Mouse (Mus musculus): ENCODE data around the gene Pik3ap1.
A peak's percentile ranks its signal among the peaks of the same experiment; 100 is the strongest.
"Not testable (repeated sequence)": the region's sequence is repeated elsewhere in the genome, so short reads cannot be mapped to it uniquely, and the experiment has no call there.

The Pik3ap1 gene

DNA sequence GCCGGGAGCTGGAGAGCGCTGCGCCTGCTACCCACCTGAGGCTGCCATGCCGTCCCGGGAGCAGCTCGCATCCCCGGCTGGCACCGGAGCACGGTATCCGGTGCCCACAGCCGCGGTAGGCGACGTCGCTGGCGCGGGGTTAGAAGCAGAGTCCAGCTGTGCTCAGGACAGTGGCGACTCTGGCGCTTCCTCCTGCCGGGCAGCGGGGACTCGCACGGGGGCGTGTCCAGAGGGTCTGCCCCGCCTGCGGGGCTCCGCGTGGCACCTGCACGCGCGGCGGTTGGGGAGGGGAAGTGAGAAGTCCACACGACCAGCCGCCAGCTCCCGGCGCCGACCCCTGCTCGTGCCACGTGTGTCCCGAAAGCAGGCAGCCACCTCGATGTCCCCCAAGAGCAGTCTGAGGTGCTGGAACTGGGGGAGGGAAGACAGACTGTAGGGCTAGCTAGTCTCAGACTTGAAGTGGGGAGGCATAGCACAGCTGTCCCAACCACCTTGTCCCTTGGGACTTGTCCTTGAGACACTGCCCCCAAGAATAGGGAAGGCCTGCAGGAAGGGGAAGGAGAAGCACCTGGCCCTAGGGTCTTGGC lies at the start of gene Pik3ap1:
TSS of gene Pik3ap1 (minus strand) at position 181 of the 587 bp plus-strand sequence.
- DNase-seq: peak in 1 of 2 experiments; percentile 18

DNA sequence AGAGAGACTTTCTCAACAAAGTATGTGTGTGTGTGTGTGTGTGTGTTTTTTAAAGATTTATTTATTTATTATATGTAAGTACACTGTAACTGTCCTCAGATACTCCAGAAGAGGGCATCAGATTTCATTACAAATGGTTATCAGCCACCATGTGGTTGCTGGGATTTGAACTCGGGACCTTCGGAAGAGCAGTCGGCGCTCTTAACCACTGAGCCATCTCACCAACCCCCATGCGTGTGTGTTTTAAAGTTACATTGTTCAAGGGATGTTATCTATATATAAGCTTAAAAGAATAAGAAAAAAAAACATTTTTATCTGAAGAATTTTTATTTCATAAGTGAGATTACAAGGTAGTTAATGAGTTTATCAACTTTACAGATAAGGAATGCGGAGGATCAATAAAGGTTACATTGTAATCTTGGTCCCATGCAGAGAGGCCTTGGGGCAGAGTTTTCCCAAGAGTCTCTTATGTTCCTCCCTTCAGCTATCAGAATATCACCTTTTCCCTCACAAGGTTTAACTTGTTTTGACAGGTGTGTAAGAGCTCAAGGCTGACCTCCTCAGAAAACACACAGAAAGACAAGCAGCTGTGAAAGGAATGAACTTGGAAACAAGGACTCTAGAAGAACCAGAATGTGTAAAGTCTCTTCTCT lies 46.7 kb upstream of the Pik3ap1 start:
- DNase-seq: not testable (repeated sequence)

DNA sequence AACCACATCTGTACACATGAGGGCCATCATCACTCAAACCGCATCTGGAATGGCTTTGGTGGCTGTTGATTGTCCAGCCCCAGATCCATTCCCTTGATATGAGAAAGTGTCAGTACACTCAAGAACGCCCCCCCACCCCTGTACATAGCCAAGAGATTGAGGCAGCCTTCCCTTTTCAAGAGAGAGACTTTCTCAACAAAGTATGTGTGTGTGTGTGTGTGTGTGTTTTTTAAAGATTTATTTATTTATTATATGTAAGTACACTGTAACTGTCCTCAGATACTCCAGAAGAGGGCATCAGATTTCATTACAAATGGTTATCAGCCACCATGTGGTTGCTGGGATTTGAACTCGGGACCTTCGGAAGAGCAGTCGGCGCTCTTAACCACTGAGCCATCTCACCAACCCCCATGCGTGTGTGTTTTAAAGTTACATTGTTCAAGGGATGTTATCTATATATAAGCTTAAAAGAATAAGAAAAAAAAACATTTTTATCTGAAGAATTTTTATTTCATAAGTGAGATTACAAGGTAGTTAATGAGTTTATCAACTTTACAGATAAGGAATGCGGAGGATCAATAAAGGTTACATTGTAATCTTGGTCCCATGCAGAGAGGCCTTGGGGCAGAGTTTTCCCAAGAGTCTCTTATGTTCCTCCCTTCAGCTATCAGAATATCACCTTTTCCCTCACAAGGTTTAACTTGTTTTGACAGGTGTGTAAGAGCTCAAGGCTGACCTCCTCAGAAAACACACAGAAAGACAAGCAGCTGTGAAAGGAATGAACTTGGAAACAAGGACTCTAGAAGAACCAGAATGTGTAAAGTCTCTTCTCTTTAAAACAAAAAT lies 41.2 kb upstream of the Pik3ap1 start:
- not testable (repeated sequence) for DNase-seq

DNA sequence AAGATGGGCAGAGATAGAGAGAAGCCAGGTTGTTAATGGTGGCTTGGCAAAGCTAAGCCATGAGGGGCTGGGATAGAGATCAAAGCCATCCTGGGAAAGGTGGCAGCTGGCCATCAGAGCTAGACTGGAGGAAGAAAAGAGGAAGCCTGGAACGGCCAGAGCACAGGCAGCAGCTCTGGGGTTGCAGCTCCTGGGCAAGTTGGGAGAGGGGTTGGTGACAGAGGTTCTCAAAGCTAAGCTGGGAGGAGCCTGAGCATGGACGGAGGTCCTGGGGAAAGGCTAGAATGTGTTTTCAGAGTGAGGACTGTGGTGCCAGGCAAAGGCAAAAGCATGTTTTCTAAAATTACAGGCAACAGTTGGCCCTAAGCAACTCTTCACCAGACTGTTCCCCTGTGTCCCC lies 36.4 kb upstream of the Pik3ap1 start:
- no peak for DNase-seq

DNA sequence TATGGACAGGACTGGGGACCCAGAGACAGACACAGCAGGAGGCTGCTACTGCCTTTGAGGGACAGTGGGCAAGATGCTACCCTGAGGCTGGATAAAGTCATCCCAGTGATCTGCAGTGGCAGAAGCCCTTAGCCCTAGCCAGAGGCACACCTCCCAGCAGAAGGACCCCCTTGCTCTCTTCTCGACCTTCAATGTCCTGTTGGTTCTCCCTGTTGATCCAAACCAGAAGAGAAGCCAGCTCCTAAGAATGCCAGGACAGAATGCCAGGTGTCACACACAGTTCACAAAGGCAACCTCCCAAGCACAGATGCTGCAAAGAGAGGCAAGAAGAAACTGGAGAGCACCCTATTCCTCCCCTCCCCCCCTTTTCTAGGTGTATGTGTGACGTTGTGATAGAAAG lies 33.9 kb upstream of the Pik3ap1 start:
- DNase-seq: no peak

DNA sequence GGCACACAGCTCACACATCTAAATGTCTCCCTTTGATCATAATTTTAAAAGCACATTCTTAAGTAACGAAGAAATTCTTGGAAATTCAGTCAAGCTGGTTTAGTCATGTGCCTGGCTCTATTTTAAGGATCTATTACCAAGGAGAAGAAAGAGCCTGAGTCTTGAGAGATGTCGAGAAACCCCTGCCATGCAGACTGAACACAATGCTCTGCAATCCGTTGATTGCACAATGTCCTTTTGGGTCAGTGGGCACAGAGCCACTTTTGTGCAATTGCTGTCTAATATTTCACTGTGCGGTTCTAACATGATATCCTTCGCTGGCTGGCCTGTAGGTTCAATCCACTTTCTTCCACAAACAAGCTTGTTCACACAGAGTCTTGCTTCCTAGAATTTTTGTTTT lies 33.1 kb upstream of the Pik3ap1 start:
- DNase-seq: no peak

DNA sequence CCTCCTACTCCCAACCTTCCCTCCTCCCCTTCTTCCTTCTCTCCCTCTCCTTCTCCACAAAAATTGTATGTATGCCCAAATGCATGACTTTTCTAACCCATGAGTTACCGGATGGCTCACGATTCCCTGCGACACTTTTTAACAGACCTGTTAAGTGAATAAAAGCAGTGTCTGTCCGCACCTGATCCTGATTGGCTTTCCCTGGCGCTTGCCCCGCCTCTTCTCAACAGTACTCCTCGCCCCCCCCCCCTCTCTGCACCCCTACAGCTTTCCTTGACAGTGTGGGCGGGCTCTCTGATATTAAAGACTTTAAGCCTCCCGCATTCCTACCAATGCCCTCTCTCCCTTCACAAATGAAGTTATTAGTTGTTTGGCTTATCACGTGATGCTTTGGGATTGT lies 31.3 kb upstream of the Pik3ap1 start:
- DNase-seq: no peak

DNA sequence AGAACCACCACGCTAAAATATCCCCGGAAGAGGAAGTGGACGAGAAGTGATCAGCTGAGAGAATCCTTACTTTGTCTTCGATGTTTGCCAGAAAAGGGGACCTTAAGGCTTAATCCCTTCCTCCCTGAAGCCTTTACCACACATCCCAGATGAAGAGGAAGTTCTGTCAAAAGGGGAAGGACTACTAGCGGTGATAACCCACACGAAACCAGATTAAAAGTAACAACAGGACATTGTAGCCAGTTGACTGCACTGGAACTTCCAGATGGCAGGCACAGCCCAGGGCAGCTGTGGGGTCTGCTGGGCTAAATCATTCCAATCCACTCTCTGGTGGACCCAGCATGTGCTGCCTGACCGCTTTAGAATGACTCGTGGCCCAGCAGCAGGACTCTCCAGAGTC lies 17.7 kb upstream of the Pik3ap1 start:
- DNase-seq: no peak

DNA sequence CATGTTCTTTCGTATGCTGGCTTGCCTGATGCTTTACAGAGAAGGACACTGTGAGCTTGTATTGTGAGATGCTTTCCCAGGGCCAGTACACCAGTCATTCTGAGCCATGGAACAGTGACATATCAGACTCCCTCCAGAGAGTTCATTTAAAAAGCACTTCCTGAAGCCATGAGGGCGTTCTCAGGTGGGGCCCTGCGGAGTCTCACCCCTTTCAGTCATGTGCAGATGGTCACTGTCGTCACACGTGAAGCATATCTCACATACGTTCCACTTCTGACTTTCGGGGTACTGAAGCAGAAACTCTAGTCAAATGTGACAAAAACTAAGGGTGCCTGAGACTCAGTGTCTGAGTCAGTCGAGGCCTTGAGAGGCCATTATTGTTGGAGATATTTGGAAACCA lies 6.0 kb upstream of the Pik3ap1 start:
- no peak for DNase-seq

DNA sequence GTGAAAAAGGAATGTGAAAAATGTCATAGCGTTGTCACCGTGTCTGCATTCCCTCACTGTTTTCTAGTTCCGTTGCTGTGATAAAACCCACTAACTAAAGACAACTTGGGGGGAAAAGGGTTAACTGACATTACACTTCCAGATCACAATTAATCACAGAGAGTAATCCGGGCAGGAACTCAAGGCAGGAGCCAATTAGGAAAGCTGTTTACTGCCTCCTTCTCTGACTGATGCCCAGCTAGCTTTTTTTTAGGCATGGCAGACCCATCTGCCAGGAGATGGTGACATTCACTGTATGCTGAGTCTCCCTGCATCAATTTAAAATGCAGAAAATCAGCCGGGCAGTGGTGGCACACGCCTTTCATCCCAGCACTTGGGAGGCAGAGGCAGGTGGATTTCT lies 4.4 kb upstream of the Pik3ap1 start:
- peak in 1 of 2 experiments; percentile 16 for DNase-seq

DNA sequence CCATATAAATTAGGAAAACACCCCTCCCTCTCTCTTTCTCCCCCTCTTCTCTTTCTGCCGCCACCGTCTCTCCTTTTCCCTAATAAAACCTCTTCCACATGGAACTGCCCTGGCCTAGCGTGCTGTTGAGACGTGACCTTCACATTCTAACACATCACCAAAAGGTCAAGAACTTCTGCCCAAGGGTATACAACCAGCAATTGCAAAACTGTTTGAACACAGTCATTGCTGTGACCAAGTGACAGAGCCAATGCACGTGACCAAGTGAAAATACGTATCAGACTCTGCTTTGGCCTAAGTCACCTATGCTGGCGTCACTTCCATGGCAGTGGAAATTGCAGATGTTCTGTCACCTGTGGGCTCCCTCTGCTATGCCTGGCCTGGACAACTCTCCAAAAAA lies 3.3 kb upstream of the Pik3ap1 start:
- no peak for DNase-seq

DNA sequence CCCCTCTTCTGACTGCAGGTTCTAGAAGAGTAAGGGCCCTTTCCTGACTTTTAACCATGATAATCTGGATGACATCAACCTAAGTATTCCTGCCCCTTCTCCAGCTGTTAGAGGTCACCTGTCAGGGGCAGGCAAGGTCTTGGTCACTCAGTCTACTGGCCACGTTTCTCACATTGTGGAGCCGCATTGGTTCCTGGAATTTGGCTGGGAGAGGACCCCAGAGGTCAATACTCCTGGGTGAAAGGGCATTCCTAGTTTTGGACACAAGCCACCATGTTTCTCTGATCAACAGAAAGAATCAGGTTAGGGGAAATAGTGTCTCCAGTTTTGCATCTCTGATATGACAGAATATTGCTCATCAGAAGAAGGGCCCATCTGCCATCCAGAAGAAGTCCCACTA lies 2.4 kb upstream of the Pik3ap1 start:
- DNase-seq: no peak

DNA sequence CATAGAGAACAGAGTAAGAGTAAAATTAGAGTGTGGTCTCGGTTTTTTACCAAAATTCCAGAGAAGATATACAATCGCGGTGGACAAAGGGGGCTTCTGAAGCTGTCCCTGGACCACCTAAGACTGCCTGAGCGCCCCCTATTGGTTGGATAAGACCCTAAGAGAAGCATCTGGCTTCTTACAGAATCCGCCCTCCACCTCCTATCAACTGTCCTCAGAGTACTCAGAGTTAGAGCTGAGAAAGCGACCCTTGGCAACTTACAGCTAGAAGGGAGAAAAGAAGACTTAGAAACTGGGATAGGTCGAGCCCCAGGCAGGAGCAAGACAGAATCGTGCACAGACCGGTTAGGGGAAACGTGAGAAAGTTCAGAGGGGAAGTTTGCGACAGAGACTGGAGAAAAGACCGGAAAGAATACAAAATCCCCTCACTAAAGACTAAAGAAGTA lies 473 bp downstream of the Pik3ap1 start:
- DNase-seq: peak in 1 of 2 experiments; percentile 17

DNA sequence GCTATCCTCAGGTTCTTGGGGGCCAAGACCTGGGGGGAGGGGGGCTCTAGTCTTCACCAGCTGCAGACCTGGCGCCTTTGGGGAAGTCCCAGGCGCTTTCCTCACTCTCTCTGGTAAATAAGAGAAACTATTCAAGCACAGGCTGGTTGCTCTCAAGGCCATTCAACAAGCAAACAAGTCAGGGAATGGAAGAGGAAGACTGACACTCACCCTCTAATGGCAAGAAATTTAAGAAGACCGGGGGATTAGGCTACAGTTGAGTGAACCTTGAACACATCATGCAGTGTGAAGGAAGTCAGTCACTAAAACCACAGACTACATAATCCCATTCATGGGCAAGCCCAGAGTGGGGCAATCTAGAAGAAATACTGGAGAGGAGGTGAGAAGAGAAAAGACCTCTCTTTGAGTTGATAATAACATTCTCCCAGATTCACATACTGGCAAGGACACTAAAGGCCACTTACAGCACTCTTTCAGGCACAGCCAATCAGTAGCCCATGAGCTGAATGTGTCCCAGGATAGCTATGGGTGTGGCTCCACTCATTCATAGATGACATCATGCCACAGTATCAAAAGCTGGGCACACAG lies 2.4 kb downstream of the Pik3ap1 start:
- no peak for DNase-seq

DNA sequence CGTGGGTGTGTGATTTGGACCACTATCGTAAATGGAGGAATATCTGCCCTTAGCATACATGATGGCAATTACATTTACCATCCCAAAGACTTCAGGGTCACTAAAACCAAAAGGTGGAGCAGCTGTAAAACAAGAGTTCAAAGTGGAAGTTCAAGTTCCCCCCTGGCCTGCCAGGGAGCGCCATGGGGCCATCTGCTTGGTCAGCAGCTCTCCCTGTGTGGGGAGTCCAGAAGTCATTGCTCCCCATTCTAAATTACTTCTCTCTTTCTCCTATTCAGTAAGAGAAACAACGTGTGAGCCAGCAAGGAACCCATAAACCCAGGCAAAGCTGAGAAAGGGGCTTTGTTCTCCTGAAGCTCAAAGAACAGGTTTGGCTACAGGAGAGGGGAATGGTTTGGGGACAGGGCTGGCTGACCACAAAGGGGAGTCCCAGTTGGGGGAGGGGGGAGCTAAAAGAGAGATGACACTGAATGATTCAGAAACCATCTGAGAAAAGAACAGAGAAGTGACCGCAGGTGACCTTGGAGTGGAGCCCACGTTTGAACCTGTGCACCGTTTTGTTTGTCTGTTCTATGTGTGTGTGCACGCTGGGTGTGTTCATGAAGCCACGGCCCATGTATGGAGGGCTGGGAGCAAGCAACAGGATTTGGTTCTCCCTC lies 3.2 kb downstream of the Pik3ap1 start:
- DNase-seq: no peak

DNA sequence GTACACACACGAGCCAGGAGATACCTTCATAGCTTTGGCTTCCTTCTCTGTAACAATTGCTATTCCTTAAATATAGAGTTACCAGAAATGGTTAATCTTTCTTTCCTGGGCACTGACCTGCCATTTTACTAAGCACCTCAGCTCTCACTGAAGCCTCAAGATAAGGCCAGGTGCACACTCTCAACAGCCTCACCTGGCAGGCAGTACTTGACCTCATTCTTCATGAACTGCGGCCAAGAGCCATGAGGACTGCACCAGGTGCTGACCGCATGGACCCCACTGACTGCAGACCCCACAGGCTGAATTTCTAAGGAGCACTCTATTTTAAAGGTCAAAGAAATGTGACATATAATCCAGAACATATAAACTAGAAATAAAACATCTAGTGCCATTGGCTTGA lies 5.7 kb downstream of the Pik3ap1 start:
- DNase-seq: no peak

DNA sequence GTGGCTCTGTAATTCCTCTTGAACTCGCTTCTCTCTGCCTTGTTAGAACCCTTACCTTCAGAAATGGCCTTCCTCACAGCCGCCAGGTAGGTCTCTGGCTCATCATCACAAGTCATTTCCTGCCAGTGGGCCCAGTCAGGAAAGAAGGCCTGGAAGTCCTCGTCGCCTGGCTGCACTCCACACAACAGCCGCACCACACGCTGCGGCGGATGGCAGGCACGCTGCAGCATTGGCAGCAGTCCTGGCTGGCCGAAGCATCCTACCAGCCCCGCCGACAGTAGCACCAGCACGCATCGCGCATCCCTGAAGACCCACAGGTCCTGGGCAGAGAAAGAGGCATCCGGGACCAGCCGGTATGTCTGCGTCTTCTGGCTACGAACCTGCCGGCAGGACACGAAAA lies 9.1 kb downstream of the Pik3ap1 start:
- peak; percentile 79 to 84 for DNase-seq

DNA sequence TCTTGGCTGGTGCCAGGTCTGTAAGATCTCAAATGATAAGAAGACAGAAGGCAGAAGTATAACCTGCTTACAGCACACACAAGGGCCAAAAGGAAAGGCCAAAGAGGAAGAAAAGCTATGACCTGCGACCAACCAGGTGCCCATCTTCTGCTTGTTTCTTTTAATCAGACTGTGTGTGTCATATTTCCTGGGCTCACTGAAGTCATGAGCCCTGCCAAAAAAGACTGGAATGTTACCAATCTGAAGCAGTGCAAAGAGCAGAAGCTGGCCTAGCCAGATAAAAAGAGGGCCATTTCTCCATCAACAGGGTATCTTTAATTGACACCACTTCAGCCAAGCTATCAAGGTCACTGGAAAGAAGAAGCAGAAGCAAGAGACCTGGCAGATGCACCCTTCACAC lies 9.8 kb downstream of the Pik3ap1 start:
- DNase-seq: peak in 1 of 2 experiments; percentile 35

DNA sequence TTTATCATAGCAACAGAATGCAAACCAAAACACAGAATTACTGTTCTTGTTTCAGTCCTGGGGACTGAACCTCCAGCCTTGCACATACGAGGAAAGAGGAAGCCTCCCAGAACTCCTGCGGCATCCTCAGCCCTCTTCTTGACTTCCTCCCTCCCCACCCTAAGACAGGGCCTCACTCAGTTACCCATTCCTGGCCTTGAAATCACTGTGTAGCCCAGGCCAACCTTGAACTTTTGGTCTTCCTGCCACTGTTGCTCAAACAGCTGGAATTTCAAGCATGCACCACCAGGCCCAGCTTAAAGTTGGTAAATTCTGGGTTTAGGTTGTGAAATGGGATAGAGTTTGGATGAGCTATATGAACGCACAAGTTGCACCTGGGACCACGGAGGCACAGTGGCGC lies 10.2 kb downstream of the Pik3ap1 start:
- no peak for DNase-seq

DNA sequence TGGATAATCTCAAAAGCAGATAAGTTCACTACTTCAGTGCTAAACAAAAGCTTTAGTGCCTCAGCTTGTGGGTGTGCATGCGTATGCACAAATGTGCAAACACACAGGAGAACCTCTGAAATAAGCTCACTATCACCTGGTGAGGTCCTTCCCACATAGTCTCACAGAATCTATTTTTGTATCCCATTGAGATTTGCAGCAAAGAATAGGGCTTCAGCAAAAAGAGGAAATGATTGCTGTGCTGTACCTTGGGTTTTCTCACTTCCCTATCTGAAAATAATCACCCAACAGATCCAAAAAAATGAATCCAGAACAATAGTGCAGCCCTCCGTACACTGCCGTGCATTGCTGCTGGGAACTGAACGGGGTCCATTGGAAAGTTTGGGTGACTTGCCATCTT lies 12.6 kb downstream of the Pik3ap1 start:
- DNase-seq: no peak

DNA sequence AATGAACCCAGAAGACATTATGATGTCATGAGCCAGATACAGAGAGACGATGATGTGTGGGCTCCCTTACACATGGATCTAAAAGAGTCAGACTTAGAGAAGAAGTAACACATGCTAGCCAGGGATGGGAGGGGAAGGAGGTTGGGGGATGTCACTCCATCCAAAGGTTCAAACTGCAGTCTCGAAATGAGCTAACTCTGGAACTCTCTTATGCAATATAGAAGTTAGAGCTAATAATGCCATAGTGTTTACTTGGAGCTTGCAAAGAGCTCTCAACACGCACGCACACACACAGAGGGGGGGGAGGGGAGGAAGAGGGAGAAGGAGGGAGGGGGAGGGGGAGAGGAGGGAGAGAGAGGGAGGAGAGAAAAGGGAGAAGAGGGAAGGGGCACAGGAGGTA lies 13.5 kb downstream of the Pik3ap1 start:
- no peak for DNase-seq

DNA sequence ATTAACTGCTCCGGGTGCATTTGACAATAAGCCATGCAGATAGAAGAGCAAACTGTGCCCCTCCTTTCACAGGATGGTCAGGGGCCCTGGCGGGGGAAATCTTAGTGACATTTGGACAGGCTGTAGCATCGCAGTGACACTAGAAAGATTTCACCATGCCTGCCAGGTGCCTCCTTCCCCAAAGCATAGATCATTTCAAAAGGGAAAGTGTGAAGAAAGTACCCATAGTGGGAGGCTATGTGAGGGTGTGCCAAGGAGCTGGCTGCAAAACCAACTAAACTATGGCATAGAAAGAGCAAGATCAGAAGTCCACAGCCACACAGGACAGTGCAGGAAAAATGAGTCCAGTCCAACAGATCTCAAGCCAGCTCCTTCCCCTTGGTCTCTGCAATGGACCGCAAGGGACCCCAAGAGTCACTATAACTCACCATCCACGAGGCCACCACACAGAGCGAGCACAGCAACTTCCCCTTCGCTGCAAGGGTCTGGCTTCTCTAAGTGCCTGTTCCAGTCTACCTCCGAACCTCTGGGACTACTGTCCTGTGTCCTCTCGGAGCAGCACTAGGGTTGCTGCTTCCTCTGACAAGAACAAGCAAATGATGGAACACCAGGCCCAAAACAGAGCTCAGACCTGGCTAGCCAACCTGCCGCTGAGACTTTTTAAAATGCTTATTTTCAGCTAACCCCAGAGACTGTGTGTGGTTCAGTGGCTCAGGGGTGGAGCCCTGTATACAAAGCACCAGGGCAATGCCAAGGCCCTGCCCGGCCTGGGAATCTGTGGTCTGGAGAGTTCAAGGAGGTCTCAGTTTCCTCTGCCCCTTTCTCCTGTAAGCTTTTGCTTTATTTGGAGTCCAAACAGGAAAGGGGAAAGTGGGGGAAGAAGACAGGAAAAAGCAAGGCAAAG lies 15.1 kb downstream of the Pik3ap1 start:
- no peak for DNase-seq
